Mouse (Mus musculus) olfactory bulb, adult 2 months (tissue): ENCODE results near the gene Ak9.
"Not testable (repeated sequence)": the region's sequence is repeated elsewhere in the genome, so short reads cannot be mapped to it uniquely, and the experiment has no call there.

Experiments
- CTCF ChIP-seq: fragments of 200-500 bp; IDR thresholded peaks from 2 replicates; pipeline ENCODE4 v1.5.1; 2012; ENCODE audit warnings: low read depth, mild to moderate bottlenecking, low read length, moderate library complexity; ENCODE audit not compliant: insufficient read depth
- POLR2A ChIP-seq: fragments of 200-500 bp; IDR thresholded peaks from 2 replicates; pipeline ENCODE4 v1.6.1; 2012; ENCODE audit warnings: mild to moderate bottlenecking, low read depth, low read length, moderate library complexity; ENCODE audit not compliant: insufficient read depth

GRCm38 (mm10) chr10:41410176-41410575 lies 106.4 kb downstream of the Ak9 start:
- not testable (repeated sequence) for TF ChIP-seq CTCF, POLR2A
